In genomic region chr9:20740407-20740806, GRCm38 (mm10) we compare ENCODE assay signal across 8 mouse cellular contexts. TPM values are rescaled to one million over a fixed set of nuclear protein-coding genes. Genes with fewer than 3 reads are reported as not detected.
A peak's percentile ranks its signal among the peaks of the same experiment; 100 is the strongest.
DNase-seq lines count a peak whose midpoint lies in the region; TF ChIP-seq lines count a peak whose summit lies in the region.

No protein-coding gene starts in this region.

- H3K4me3 ChIP-seq in cortical plate, adult 2 months (ENCODE audit: insufficient read depth, low read length), result no peak overlapping the region
- H3K4me3 ChIP-seq in megakaryocyte, embryonic 14.5 days (replicated peaks), result peak overlapping the region; percentile 59

- H3K27ac ChIP-seq in cortical plate, adult 2 months (ENCODE audit: insufficient read depth, low read length), result no peak overlapping the region

- no peaks in the 10 kb centered on the region for H3K36me3 ChIP-seq in megakaryocyte, embryonic 14.5 days (replicated peaks; ENCODE audit: low read length)

- peaks cover 60% of the 10 kb centered on the region for H3K27me3 ChIP-seq in megakaryocyte, embryonic 14.5 days (replicated peaks)

- peak; percentile 83 for TF ChIP-seq CTCF in cortical plate, adult 2 months (IDR thresholded peaks at IDR 0.05; ENCODE audit: extremely low read depth, insufficient read depth, low read length)

- TF ChIP-seq POLR2A in cortical plate, adult 2 months (IDR thresholded peaks at IDR 0.05; ENCODE audit: extremely low read depth, insufficient read depth, low read length), result no peak

- peaks cover 6% of the 10 kb centered on the region for H3K9me3 ChIP-seq in megakaryocyte, embryonic 14.5 days

- peak; percentile 93 for DNase-seq in adipocyte (ENCODE audit: low spot score)
- peak; percentile 71 to 74 for DNase-seq in gastrocnemius, adult 8-10 months (ENCODE audit: low spot score in 2 of 2)
- DNase-seq in induced T-regulatory cell, adult 2 months (ENCODE audit: low read depth), result peak; percentile 90
- peak; percentile 65 to 67 for DNase-seq in left cerebral cortex, adult 8-10 months (ENCODE audit: low spot score in 2 of 2)
- DNase-seq in right cerebral cortex, postnatal 14 days, result peak; percentile 77
- peak; percentile 87 for DNase-seq in urinary bladder, postnatal 25 days (ENCODE audit: low spot score)

- H3K4me1 ChIP-seq in cortical plate, adult 2 months (ENCODE audit: control insufficient read depth, insufficient read depth, low read length), result no peaks in the 10 kb centered on the region
- H3K4me1 ChIP-seq in megakaryocyte, embryonic 14.5 days, result peaks cover 16% of the 10 kb centered on the region

RNA-seq across cellular contexts. Expression of gene Olfm2, which starts 5.7 kb away (rescaled TPM):
- polyA plus RNA-seq in cortical plate, adult 2 months (2012; rRNA removed), result 202 and 204 TPM in 2 replicates
- total RNA-seq in gastrocnemius, adult 8-10 months (2022), result under 1 TPM in 2 of 4 experiments, not detected in 2; 0.16 to 0.32 TPM
- 100 to 1,000 TPM; 122 to 129 (median 125) TPM for total RNA-seq in left cerebral cortex, adult 8-10 months (2022)
- 0.16 TPM in 1 of 2 replicates, not detected in the other for polyA plus RNA-seq in megakaryocyte, embryonic 14.5 days (2012; ENCODE audit: insufficient read depth, low replicate concordance)

Comparison
In these comparisons a context has a peak if more than half of its experiments do, and no peak if none do; other contexts are left out.
1. RNA of gene Olfm2, which starts 5.7 kb away (total RNA-seq): 122 to 129 TPM in left cerebral cortex, adult 8-10 months; 0.16 to 0.32 TPM in gastrocnemius, adult 8-10 months; every median in the first group is over 10 times any median in the second.
2. Peak in every context shown above with its lines, with median percentiles within 50 percentile points of each other: DNase-seq.